Mouse (Mus musculus) layer of hippocampus, adult 8-10 months (tissue): ENCODE measurements at regions not wholly inside any gene's neighbourhood (a gene's known extent, or its start where the extent isn't known, plus 50 kb on each side); places are given as distances from the start of the nearest gene placed in this dataset.

Source experiments
- DNase-seq, 2 experiments: peaks; one replicate each; pipeline ENCODE4 v3.0.0; 2022; ENCODE audit warnings: low spot score in 2 of 2

DNA sequence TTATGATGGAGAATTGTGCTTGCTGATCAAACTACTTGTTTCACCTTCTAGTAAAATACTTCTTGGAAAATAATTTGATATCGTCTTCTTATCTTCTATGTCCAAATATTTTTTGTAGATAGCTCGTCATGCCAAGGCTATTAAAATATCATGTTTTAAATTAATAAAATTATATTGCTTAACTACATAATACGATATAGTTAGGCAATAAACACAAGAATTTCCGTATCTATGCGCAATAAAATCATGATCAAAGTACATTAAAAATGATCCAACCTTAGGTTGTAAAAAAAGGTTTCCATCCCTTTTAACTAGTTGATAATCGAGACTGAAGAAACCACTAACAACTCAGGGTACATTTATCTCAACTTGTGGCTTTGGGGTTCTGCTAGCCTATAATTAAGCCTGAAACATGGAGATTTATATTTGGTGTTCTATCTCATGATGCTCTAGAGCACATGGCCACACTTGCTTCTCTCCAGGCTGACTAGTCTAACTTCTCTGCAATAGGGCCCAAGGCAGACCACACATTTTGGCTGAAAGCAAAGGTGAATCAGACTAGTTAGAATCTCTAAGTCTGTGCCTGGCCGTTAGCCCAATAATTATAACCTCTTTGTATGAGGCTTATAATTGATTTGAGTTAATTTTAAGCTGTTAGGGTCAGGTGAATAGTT, 314.5 kb downstream of the Plod2 start:
- DNase-seq: no peak

DNA sequence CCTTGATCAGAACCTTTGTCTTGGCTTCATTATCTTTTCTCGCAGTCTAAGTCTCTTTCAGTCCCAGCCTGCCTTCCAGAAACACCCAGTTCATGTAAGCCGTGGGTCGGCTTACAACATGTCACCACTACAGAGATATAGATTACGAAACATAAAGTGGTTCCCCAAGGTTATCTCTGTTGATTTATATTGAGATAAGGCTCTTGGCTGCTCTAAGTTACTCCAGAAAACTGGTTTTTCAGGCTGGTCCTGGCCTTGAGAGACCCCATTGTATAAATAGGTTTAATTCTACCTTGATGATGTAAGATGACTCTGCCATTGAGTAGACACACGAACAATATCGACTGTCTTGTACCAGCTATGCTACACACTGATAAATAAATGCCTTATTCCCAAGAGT, 323.8 kb downstream of the Plod2 start:
- no peak for DNase-seq

DNA sequence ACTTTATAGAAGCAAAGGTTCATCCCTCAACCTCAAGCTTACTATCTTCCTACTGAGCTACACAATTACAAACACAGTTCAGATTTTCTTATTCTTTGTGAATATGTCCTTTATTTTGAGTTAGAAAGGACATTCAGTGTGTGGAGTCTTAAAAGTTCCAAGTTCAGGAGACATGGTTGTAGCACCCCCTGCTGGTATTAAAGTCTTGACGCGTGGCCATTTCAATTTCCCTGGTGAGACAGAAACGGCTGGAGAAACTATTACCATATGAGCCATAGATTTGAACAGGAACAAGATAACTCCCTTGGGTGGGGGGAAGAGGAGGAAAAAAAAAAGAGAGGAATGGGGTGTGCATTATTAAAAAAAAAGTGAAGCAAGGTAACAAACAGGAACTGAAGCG, 336.6 kb downstream of the Plod2 start:
- DNase-seq: peak; percentile 29 to 57

DNA sequence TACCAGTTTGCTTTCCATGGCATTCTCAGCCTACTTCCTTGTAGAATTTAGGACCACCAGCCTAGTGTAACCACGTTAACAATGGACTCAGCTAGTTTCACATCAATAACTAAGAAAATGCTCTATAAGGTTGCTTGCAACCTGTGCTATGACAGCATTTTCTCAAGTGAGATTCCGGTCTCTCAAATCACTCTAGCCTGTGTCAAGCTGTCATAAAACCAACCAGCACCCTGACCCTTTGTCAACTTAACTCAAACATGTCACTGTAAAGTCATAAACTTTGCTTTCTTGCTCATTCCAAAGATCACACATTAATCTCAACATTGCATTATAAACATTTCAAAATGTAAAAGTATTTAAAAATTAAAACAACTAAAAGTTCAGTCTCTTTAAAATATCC, 337.8 kb downstream of the Plod2 start:
- no peak for DNase-seq

DNA sequence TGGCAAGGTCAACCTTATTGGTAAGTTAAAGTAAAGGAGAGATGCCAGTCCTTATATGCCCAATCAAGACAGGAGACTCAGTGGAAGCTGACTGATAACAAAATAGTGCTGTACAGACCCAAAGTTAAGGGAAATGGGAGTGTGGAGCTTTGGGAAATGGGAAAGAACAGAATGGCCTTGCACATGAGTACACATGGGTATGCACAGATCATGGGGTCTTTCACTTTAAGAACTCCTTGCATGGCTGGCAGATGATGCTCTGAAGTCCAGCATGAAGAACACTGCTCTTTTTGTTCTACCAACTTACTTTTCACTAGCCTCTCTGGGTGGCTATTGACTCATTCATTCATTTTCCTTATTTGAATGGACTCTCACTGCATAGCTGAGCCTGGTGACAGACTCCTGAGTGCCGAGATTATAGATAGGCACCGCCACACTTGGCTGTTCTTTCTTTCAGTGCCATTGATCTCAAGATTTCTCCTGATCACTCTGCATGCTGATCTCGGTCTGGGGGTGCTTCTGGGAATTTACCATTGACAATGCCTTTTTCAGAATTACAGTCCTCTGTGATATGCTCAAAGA, 340.3 kb downstream of the Plod2 start:
- no peak for DNase-seq

DNA sequence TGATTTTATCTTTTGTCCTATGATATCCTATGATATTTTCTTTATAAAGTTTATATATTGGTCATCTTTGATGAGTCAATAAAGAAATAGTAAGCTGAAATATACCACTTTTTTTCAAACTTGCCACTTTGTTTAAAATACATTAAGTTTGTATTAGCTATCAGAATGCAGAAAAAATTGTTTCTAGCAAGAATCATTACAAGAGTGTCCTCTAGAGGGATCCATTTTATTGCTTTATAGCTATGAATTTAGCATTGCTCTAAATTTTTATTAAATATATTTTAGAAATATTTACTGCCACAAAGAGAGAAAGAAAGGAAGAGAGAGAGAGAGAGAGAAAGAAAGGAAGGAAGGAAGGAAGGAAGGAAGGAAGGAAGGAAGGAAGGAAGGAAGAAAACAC, 348.0 kb downstream of the Plod2 start:
- no peak for DNase-seq

DNA sequence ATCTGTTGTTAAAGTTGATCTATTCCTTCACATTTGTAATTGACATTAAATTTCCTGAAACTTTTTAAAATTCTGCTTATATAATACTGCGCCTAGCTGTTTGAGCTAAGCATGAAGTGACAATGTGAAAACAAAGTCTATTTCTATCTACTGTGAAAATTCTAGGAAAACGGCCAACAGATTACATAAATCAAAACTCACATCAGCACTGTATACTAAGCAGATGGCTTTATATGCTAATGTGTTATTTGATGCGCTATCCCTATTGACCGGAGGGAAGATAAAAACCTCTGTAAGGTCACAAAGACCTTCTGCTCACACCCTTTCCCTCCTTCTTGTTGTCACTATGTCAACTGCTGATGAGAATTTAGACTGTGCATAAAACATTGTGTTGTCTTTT, 357.7 kb downstream of the Plod2 start:
- DNase-seq: no peak

DNA sequence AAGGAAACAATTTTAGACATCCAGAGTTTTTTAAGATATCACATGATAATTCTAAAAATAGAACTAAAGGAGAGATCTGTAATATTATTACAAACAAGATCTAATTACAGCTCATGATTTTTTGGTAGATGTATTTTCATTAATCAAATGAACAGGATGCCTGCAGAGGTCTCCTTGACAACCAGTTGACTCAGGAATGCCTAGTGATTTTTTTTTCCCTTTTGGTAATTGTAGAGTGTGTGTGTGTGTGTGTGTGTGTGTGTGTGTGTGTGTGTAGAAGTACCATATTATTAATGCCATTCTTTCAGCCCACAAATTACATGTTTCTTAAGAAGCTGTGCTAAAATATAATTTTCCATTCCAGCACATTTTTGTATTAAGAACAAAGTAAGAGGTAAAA, 365.1 kb downstream of the Plod2 start:
- no peak for DNase-seq

DNA sequence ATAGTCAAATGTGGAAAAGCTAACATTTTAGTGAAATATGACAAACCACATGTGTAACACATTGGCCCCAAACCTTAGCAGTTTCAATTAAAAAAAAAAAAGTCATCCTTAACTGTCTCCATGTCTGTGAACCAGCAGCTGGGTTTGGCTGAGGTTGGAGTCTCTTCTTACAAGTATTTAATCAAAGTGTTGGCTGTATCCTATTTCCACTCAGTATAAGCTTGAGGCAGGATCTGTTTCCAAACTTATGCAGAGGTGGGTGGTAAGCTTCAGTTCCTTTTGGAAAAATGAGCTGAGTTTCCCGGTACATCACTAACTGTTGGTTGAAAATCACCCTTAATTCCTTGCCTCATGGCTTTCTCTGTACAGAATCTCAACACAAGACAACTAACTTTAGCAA, 377.4 kb downstream of the Plod2 start:
- DNase-seq: no peak

DNA sequence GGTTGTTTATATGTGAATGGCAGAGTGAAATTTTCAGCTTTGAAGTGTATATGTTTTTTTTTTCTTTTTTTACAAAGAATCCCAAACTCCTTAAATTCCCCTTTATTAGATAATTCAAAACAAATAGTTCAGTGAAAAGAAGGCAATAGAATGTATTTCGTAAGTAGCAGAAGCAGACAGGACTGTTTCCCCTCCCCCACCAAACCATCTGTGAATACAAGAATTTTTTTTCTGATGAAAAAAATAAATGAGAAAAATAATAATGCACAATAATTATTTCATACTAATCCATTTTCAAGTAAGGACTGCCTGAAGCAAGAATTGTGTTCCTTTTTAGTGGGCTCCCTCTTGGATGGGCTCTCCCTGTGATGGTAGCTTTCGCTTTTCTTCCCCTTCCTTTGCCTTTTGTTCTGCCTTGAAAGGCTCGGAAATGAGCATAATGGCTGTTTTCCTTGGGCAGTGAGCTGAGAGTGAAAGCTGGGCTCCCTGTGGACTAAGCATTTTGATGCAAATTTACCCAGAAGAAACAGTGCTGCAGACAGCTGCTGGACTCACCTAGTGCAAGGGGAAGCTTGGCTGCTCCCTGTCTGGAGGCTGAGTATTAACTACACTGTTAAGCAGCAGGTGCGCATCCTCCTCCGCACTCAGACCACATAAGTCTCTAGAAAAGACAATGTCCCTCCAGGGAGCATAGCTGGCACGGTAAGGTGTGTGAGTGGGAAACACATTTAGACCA, 388.4 kb downstream of the Plod2 start:
- DNase-seq: peak; percentile 13 to 37

DNA sequence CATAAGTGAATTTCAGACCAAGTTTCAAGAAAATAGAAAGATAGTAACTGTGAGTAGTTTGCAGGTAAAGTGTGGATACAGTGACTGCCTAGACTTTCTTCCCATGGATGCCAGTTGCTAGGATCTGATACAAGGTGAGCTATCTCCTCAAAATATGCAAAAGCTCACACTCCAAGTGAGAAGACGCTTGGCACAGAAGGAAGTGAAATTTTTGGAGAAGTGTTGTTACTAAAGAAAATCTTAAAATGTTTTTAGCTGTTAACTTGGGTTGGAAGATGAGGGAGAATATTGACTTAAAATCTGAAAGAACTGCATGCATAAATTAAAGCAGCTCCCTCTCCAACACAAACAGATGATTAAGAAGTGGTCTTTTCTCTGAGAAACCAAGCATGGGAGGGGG, 395.8 kb downstream of the Plod2 start:
- no peak for DNase-seq

DNA sequence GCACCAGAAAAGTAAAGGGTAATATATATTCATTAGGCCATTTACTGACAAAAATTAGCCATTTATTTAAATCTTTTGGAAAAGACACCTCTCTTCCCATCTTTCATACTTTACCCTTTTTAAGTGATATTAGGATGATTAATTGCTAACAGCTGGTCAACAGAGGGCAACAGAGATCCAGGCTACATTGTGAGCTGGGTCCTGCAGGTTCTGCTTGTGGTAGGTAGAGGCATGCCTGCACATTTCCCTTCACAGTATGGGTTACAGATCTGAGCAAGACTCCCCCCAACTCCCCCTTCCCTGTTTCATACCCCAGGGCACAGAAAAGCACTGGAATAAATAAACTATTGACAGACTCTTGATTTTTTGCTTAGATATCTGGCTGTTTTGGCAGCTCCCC, 408.1 kb downstream of the Plod2 start:
- no peak for DNase-seq

DNA sequence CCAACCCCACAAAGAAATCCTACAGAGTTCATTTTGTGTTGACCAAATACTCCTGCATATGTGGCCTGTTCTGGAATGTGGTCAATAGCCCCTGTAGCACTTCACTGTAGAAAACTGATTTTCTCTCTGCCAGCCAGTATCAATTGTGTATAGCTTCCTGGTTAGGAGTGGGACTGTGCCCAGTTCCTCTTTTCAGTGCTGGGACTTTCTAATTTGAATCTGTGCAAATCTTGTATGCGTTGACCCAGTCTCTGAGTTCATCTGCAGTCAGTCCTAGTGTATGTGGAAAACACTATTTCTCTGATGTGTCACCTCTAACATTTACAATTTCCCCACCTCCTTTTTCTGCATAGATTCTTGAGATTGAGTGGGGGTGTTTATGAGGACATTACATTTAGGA, 421.3 kb downstream of the Plod2 start:
- no peak for DNase-seq

DNA sequence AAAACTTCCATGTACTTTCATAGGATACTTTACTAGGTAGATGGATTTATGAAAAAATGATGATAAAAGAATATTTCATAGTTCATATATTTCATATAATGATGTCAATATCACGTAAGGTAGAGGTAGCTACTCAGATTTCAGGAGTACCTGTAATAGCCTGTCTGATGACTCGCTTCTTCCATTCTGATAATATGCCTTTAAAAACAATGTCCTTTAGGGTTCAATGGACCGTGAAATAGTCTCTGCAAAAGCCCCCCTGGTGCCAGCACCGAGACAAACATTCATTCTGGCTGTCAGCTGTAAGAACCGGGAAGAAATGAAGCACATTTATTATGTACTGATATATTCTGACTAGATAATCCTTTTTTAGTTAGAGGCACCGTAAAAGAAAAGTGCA, 449.7 kb downstream of the Plod2 start:
- DNase-seq: no peak

DNA sequence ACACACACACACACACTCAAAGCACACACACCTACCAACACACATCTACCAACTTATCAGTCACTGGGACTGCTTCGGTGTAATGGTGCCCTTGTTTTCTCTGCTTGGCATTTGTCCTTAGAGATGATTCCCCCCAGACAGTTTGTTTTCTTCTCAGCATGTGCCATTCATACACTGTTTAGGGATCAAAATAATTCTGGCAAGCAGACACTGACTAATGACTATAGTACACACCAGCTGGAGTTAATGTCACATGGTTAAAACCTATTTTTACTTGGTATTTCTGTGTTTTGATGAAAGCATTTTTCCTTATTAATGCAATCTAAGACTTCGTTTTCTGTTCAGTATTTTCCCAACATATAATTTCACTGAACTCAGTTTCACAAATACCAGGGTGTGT, 454.1 kb downstream of the Plod2 start:
- no peak for DNase-seq

DNA sequence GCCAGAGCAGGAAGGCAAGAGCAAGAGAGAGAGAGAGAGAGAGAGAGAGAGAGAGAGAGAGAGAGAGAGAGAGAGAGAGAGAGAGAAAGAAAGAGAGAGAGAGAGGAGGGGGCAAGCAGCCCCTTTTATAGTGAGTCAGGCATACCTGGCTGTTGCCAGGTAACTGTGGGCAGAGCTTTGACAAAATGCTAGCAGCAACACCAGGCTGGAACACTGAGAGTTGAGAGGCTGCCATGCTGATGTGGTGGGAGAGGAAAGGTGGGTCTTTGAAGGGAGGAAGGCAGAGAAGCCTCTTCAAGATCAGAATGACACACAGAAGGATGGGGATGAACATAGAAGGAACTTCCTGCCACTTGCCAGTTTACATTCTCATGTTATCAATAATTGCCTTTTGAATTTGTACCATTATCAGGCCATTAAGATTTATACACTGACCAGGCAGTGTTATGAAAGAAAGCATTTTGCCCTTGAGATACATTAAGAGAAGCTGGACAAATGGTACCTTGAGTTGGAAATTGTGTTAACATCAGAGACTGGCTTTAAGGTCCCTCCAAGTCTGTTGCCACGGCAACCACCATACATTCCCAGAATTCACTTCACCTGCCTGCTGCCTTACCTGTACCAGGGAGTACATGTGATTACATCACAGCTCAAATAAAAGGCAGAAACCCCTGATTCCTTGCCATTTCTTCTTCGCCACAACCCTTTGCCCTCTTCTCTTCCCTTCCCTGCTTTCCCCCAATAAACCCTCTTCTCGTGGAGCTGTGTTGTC, 463.3 kb downstream of the Plod2 start:
- no peak for DNase-seq

DNA sequence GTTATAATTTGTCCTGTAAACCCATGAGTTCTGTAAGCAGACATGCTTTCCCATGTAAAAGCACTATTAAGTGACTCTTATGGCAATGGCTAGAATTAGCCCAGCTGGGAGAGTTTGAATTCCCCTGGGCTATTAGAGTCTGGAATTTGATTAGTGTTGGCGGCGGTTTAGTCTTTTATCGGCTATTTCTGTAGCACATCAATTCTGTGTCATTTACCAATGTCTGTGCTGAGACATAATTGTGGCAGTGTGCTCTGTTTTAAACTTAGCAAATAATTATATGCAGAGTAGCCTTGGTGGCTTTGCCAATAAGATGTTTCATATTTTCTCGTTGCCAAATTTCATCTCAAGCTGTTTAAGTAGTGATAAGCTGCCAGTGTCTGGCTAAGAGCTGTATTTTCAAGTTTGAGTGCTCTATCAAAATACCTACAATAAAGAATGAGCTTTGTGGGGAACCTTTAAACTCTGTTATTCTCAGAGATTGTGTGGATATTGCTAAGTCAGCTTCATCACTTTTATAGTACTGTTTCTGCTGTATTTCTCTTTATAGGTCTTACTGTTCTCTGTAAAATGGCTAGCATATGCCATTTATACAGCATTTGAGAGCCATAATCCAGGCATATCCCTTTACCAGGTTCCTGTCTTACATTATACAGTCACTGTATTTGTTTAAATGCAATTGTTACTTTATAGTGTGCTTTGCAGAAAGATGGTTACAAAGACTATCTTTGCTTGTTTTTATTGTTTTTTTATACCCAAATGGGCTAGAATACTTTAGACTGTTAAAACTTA, 466.7 kb downstream of the Plod2 start:
- no peak for DNase-seq

DNA sequence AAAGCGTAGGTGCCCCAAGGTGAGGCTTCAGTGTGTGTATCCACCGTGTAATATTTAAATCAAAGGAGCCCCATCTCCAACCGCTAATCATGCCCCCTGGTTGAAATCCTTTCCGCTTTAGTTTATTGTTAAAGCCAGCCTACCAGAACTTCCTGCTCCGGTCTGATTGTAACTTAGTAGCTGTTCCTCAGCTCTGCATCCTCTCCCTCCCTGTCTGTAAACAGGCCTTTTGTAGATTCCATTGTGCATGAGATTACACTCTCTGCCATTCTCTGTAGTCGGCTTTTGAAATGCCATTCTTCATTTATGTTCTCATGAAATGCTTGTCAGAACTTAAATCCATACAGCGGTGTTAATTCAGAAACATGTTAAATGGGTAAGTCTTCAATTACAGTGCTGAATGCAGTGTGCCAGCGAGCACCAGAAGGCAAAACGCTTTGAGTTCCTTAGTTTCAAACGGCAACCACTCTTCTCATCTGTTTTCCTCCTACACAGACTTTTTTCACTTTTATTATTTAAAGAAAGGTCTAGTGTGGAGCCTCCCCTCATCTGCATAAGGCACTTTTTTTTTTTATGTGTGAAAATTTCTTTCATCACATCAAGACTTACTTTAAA, 502.4 kb downstream of the Plod2 start:
- peak; percentile 3 to 7 for DNase-seq

DNA sequence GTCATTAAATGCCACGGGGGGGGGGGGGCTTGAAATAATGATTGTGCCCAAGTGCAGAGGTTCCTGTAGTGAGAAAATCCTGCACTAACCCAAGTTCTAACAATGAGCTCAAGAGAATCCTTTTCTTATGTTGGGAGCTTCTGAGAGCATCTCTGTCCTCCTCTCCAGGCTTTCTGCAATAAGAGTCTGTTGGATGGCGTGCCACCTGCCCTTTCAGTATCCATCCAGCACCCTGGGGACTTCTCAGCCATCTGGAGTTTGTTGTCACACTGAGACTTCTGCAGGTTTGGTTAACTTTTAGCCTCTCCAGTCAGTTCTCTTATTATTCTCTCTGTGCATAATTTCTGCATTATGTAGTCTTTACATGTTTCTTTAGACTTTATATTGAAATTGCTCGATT, 530.1 kb downstream of the Plod2 start:
- DNase-seq: no peak

DNA sequence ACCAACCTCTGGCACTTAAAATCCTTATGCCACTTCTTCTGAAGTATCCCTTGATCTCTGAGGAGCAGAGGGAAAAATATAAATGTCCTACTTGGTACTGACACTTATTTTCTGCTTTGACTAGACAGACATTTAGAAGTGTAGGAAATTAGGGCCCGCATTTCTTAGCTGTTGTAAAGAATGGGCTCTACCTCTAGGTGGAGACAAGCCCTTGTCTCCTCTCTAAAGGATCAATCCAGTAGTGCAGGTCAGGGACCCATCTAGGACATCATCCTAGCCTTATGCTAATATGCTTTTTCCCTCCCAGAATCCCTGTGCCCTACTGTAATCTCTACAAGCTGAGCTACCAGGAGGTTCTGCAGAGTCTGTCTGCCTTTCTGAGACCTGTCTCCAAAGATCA, 541.1 kb downstream of the Plod2 start:
- no peak for DNase-seq

DNA sequence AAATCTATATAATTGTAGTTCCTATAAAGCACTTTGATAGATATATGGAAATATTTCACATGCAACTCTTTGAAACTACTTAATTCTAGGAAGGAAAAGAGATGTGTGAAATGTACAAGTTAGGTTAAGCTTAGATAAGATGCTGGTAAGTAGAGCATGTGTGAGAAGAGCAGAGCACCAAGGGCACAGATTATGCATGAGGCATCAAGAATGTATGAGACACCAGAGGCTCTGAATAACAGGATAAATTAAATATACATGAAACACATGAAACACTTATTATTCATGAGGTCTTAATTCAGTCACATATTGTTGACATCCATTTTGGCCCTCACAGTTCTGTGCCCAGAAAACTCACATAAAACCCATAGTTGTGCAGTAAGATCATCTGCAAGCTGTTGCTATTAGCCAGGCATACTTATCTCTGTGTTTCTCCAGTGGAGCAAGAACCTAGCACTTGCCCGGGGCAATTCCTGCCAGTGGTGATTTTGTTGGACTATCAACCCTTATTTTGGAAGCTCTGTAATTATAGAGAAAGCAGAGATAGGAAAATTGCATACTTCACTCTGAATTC, 556.1 kb downstream of the Plod2 start:
- no peak for DNase-seq
